8 mouse cellular contexts compared by ENCODE assay signal in genomic region chr12:82122450-82123249, GRCm38 (mm10). TPM values are rescaled to one million over a fixed set of nuclear protein-coding genes. Genes with fewer than 3 reads are reported as not detected.
DNase-seq lines count a peak whose midpoint lies in the region; ATAC-seq and TF ChIP-seq lines count a peak whose summit lies in the region.

No protein-coding gene starts in this region.

- H3K4me3 ChIP-seq in midbrain, embryonic 10.5 days = no peak overlapping the region
- no peak overlapping the region for H3K4me3 ChIP-seq in midbrain, embryonic 15.5 days
- H3K4me3 ChIP-seq in embryonic facial prominence, embryonic 10.5 days = peak overlapping the region; percentile 21
- H3K4me3 ChIP-seq in heart, embryonic 16.5 days (ENCODE audit: low read length) = peak overlapping the region; percentile 39
- H3K4me3 ChIP-seq in kidney, postnatal 0 days (replicated peaks; ENCODE audit: low read depth, low read length) = 0 out of 2 replicates have a peak overlapping the region, but pooled peaks have one; percentile 5

- WGBS in midbrain, embryonic 10.5 days = 35% methylated on average over 22 of the region's 22 CpGs
- 38% methylated on average over 22 of the region's 22 CpGs for WGBS in midbrain, embryonic 15.5 days
- WGBS in embryonic facial prominence, embryonic 10.5 days = 28% methylated on average over 22 of the region's 22 CpGs
- 3% methylated on average over 22 of the region's 22 CpGs for WGBS in heart, embryonic 16.5 days
- WGBS in kidney, postnatal 0 days = 8% methylated on average over 22 of the region's 22 CpGs

- no peak for TF ChIP-seq CTCF in kidney, postnatal 0 days (IDR thresholded peaks at IDR 0.05; ENCODE audit: low read depth)

- H3K4me2 ChIP-seq in midbrain, embryonic 15.5 days = no peak overlapping the region
- H3K4me2 ChIP-seq in heart, embryonic 16.5 days (ENCODE audit: low read depth, low read length) = peak overlapping the region; percentile 71
- peak overlapping the region; percentile 38 for H3K4me2 ChIP-seq in kidney, postnatal 0 days (ENCODE audit: low read length)

- no peak for DNase-seq in midbrain, embryonic 10.5 days (ENCODE audit: low spot score)
- DNase-seq in embryonic facial prominence, embryonic 10.5 days (ENCODE audit: low spot score) = peak; percentile 23
- peak; percentile 83 for DNase-seq in kidney, postnatal 0 days (ENCODE audit: low spot score)
- DNase-seq in lung, postnatal 14 days = peak; percentile 62
- no peak for DNase-seq in T-cell, adult 2 months (ENCODE audit: low spot score)
- no peak for DNase-seq in cerebellum, postnatal 25 days

- no peaks in the 10 kb centered on the region for H3K9me3 ChIP-seq in midbrain, embryonic 10.5 days (replicated peaks)
- no peaks in the 10 kb centered on the region for H3K9me3 ChIP-seq in midbrain, embryonic 15.5 days
- no peaks in the 10 kb centered on the region for H3K9me3 ChIP-seq in embryonic facial prominence, embryonic 10.5 days
- no peaks in the 10 kb centered on the region for H3K9me3 ChIP-seq in heart, embryonic 16.5 days (replicated peaks; ENCODE audit: control insufficient read depth, low read length)
- H3K9me3 ChIP-seq in kidney, postnatal 0 days (replicated peaks; ENCODE audit: low read length) = no peaks in the 10 kb centered on the region

- no peaks in the 10 kb centered on the region for H3K36me3 ChIP-seq in midbrain, embryonic 10.5 days
- no peaks in the 10 kb centered on the region for H3K36me3 ChIP-seq in midbrain, embryonic 15.5 days (replicated peaks)
- H3K36me3 ChIP-seq in embryonic facial prominence, embryonic 10.5 days (replicated peaks) = no peaks in the 10 kb centered on the region
- no peaks in the 10 kb centered on the region for H3K36me3 ChIP-seq in heart, embryonic 16.5 days (ENCODE audit: control insufficient read depth, insufficient read depth)
- H3K36me3 ChIP-seq in kidney, postnatal 0 days (ENCODE audit: insufficient read depth, low read length) = no peaks in the 10 kb centered on the region

- ATAC-seq in midbrain, embryonic 15.5 days (replicated peaks) = no peak
- ATAC-seq in heart, embryonic 16.5 days (replicated peaks; ENCODE audit: extremely low read depth, insufficient read depth, low FRiP score) = peak; percentile 82
- no peak for ATAC-seq in kidney, postnatal 0 days (replicated peaks; ENCODE audit: low FRiP score, low read depth)

- peaks cover 22% of the 10 kb centered on the region for H3K4me1 ChIP-seq in midbrain, embryonic 10.5 days
- H3K4me1 ChIP-seq in midbrain, embryonic 15.5 days = no peaks in the 10 kb centered on the region
- peaks cover 24% of the 10 kb centered on the region for H3K4me1 ChIP-seq in embryonic facial prominence, embryonic 10.5 days
- H3K4me1 ChIP-seq in heart, embryonic 16.5 days (ENCODE audit: control insufficient read depth, insufficient read depth, low read length) = peaks cover 19% of the 10 kb centered on the region
- H3K4me1 ChIP-seq in kidney, postnatal 0 days (replicated peaks; ENCODE audit: insufficient read depth, low read length) = peaks cover 9% of the 10 kb centered on the region; the same call in 1 of the 2 replicates

- H3K27ac ChIP-seq in midbrain, embryonic 10.5 days (replicated peaks) = peak overlapping the region; percentile 52; the same call in 1 of the 2 replicates
- no peak overlapping the region for H3K27ac ChIP-seq in midbrain, embryonic 15.5 days
- no peak overlapping the region for H3K27ac ChIP-seq in embryonic facial prominence, embryonic 10.5 days (replicated peaks)
- H3K27ac ChIP-seq in heart, embryonic 16.5 days (ENCODE audit: low read length) = peak overlapping the region; percentile 95
- H3K27ac ChIP-seq in kidney, postnatal 0 days = peak overlapping the region; percentile 39

- 0 out of 2 replicates have a peak, but pooled peaks cover 5% of the 10 kb centered on the region for H3K27me3 ChIP-seq in midbrain, embryonic 10.5 days (ENCODE audit: low read depth, poor library complexity, severe bottlenecking)
- no peaks in the 10 kb centered on the region for H3K27me3 ChIP-seq in midbrain, embryonic 15.5 days (replicated peaks)
- H3K27me3 ChIP-seq in embryonic facial prominence, embryonic 10.5 days (replicated peaks; ENCODE audit: low read depth, poor library complexity, severe bottlenecking) = no peaks in the 10 kb centered on the region
- no peaks in the 10 kb centered on the region for H3K27me3 ChIP-seq in heart, embryonic 16.5 days (ENCODE audit: control insufficient read depth, insufficient read depth, low read length)
- H3K27me3 ChIP-seq in kidney, postnatal 0 days (ENCODE audit: insufficient read depth, low read length) = no peaks in the 10 kb centered on the region

- H3K9ac ChIP-seq in midbrain, embryonic 15.5 days = no peak overlapping the region
- H3K9ac ChIP-seq in heart, embryonic 16.5 days (ENCODE audit: low read length) = peak overlapping the region; percentile 66
- H3K9ac ChIP-seq in kidney, postnatal 0 days (ENCODE audit: low read depth, low read length) = 0 out of 2 replicates have a peak overlapping the region, but pooled peaks have one; percentile 23

RNA-seq across cellular contexts. Expression of gene Sipa1l1, which starts 46.5 kb away (rescaled TPM):
- polyA plus RNA-seq in midbrain, embryonic 10.5 days (2016; fragmentation: Nextera tagmentation; extraction: Ambion mirVana) = 28.6 and 30.3 TPM in 2 replicates
- polyA plus RNA-seq in midbrain, embryonic 15.5 days (2015; fragmentation: Nextera tagmentation; extraction: Ambion mirVana) = 12.3 and 13.5 TPM in 2 replicates
- 34.0 and 36.5 TPM in 2 replicates for polyA plus RNA-seq in embryonic facial prominence, embryonic 10.5 days (2016; fragmentation: Nextera tagmentation; extraction: Ambion mirVana)
- polyA plus RNA-seq in heart, embryonic 16.5 days (2015; fragmentation: Nextera tagmentation; extraction: Ambion mirVana) = 19.8 and 21.2 TPM in 2 replicates
- polyA plus RNA-seq in kidney, postnatal 0 days (2015; fragmentation: Nextera tagmentation; extraction: Ambion mirVana) = 17.3 and 20.4 TPM in 2 replicates

Comparison
In these comparisons a context has a peak if more than half of its experiments do, and no peak if none do; other contexts are left out.
1. H3K27ac ChIP-seq: peak in midbrain, embryonic 10.5 days (single experiment), heart, embryonic 16.5 days (single experiment) and kidney, postnatal 0 days (single experiment); none in midbrain, embryonic 15.5 days (single experiment) and embryonic facial prominence, embryonic 10.5 days (single experiment).
2. DNase-seq: peak in embryonic facial prominence, embryonic 10.5 days (single experiment), kidney, postnatal 0 days (single experiment) and lung, postnatal 14 days (single experiment); none in midbrain, embryonic 10.5 days (single experiment), T-cell, adult 2 months (single experiment) and cerebellum, postnatal 25 days (0 of 2).
3. H3K4me3 ChIP-seq: peak in embryonic facial prominence, embryonic 10.5 days (single experiment), heart, embryonic 16.5 days (single experiment) and kidney, postnatal 0 days (single experiment); none in midbrain, embryonic 10.5 days (single experiment) and midbrain, embryonic 15.5 days (single experiment).